Mouse (Mus musculus) spleen, adult 12 weeks (tissue): Measurements from ENCODE around the gene Gm28961.
"Not testable (repeated sequence)": the region's sequence is repeated elsewhere in the genome, so short reads cannot be mapped to it uniquely, and the experiment has no call there.

Source experiments
- DNase-seq: peaks from one replicate; pipeline ENCODE4 v3.0.0; 2022; ENCODE audit warnings: low spot score

Gm28961 gene

GRCm38 (mm10) chrY:57705397-57705796 is at the start of gene Gm28961:
Gm28961 (plus strand) TSS chrY:57705697.
- DNase-seq: not testable (repeated sequence)
